Mouse (Mus musculus) midbrain, embryonic 12.5 days (tissue): ENCODE measurements around the gene Rgs7bp. TPM values are rescaled to one million over a fixed set of nuclear protein-coding genes. Genes with fewer than 3 reads are reported as not detected.
A peak's percentile ranks its signal among the peaks of the same experiment; 100 is the strongest.
"Not testable (repeated sequence)": the region's sequence is repeated elsewhere in the genome, so short reads cannot be mapped to it uniquely, and the experiment has no call there.

Source experiments
- ATAC-seq: fragments of 200-750 bp; cut with Nextera tagmentation; 2 replicates; pipeline ENCODE4 v1.8.0; 2017; ENCODE audit warnings: low read depth, moderate TSS enrichment, moderate library complexity; ENCODE audit not compliant: low FRiP score
- H3K27ac ChIP-seq: fragments of 300-500 bp; sonication (generic); replicated peaks from 2 replicates; pipeline ENCODE4 v1.5.1; 2016; ENCODE audit warnings: mild to moderate bottlenecking
- H3K27me3 ChIP-seq: fragments of 300-500 bp; sonication (generic); 2 replicates; pipeline ENCODE4 v1.6.1; 2016; ENCODE audit warnings: mild to moderate bottlenecking
- H3K36me3 ChIP-seq: fragments of 300-500 bp; sonication (generic); 2 replicates; pipeline ENCODE4 v1.6.1; 2016
- H3K4me1 ChIP-seq: fragments of 300-500 bp; sonication (generic); 2 replicates; pipeline ENCODE4 v1.6.1; 2016
- H3K4me2 ChIP-seq: fragments of 300-500 bp; sonication (generic); replicated peaks from 2 replicates; pipeline ENCODE4 v1.6.1; 2016; ENCODE audit warnings: mild to moderate bottlenecking, moderate library complexity
- H3K4me3 ChIP-seq: fragments of 300-500 bp; sonication (generic); 2 replicates; pipeline ENCODE4 v1.5.1; 2016; ENCODE audit warnings: mild to moderate bottlenecking
- H3K9ac ChIP-seq: fragments of 300-500 bp; sonication (generic); replicated peaks from 2 replicates; pipeline ENCODE4 v1.6.1; 2016; ENCODE audit warnings: mild to moderate bottlenecking, moderate library complexity
- H3K9me3 ChIP-seq: fragments of 300-500 bp; sonication (generic); 2 replicates; pipeline ENCODE4 v1.6.1; 2016; ENCODE audit warnings: mild to moderate bottlenecking
- WGBS: fragments of 180-500 bp; shearing (Covaris S2); methylation state at CpG from one replicate; pipeline ENCODE4 v1.1.7; 2016; 5-methylcytosine and 5-hydroxymethylcytosine counted together
- polyA plus RNA-seq: library from polyadenylated mRNA; unstranded; fragments of >200 nt; fragmentation: Nextera tagmentation; extraction: Ambion mirVana; gene quantifications from 2 replicates; pipeline ENCODE4 v1.2.1, GENCODE M21; 2016

The Rgs7bp gene
- polyA plus RNA-seq, 1 experiment from 2014 or later: 1.8 TPM

DNA sequence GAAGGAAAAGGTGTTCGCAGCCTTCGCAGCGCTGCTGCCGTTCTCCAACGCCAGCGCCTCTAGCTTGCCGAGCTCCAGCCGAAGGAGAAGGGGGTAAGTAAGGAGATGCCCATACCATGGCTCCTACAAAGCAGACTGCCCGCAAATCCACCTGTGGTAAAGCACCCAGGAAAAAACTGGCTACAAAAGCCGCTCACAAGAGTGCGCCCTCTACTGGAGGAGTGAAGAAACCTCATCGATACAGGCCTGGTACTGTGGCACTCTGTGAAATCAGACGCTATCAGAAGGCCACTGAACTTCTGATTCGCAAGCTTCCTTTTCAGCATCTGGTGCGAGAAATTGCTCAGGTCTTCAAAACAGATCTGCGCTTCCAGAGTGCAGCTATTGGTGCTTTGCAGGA lies 136.1 kb downstream of the Rgs7bp start:
- H3K27ac ChIP-seq: no peak overlapping the region
- no peak overlapping the region for H3K4me3 ChIP-seq
- 78% methylated on average over 16 of the region's 16 CpGs for WGBS
- H3K4me1 ChIP-seq: 0 out of 2 replicates have a peak, but pooled peaks cover 3% of the 10 kb centered on the region
- H3K27me3 ChIP-seq: no peaks in the 10 kb centered on the region
- ATAC-seq: no peak
- no peak overlapping the region for H3K9ac ChIP-seq
- no peaks in the 10 kb centered on the region; the same call in 1 of the 2 replicates for H3K9me3 ChIP-seq
- no peaks in the 10 kb centered on the region for H3K36me3 ChIP-seq
- H3K4me2 ChIP-seq: no peak overlapping the region

GRCm38 (mm10) chr13:104916771-104917170 lies 138.0 kb downstream of the Rgs7bp start:
- H3K27me3 ChIP-seq, H3K4me1 ChIP-seq, H3K4me3 ChIP-seq, H3K9me3 ChIP-seq, H3K27ac ChIP-seq, H3K4me2 ChIP-seq, H3K9ac ChIP-seq, ATAC-seq, H3K36me3 ChIP-seq: not testable (repeated sequence)
- WGBS: 68% methylated on average over 6 of the region's 6 CpGs

DNA sequence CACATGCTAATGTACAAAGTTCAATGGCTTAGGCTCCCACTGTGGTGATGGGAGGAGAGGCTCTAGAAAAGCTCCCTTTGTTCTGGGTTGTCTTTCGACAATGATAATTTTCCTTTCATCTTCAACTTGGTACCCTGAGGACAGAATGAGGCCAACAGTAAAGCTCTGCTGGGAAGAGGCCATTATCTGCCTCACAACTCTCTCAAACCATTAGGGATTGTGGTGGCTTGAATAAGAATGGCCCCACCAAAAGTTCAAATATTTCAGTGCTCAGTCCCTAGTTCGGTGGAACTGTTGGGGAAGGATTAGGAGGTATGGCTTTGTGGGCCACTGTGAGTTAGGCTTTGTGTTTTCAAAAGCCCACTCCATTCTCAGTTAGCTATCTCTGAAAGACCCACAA lies 138.6 kb downstream of the Rgs7bp start:
- 85% methylated on average over 2 of the region's 2 CpGs for WGBS
- peak; percentile 27; the same call in 1 of the 2 replicates for ATAC-seq
- peak overlapping the region; percentile 8; the same call in 1 of the 2 replicates for H3K27ac ChIP-seq

DNA sequence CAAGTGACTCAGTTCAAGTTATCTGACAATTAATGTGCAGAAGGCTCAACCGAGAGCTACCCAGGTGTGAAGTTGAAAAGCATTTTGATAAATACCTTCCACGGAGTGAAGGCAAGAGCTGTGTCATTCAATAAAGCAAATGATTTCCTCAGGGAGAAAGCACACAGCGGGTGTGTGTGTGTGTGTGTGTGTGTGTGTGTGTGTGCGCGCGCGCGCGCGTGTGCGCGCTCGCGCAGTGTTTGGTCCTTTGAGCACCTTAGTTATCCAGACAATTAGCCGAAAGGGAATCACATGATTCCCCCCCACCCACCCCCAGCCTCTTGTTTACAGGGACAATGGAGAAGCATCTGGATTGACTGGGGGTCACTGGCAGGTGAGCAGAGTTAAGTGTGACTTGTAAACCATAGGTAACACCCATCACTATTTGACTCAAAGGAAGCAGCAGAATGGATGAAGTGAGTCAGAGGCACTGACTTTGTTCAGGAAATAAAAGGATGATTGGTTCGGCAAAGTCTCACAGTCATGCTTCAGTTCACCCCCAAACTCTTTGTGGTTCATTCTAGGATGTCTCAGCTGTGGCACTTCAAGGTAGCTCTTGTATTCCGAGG lies 140.3 kb downstream of the Rgs7bp start:
- Histone ChIP-seq H3K27ac (0 out of 2 replicates have a peak overlapping the region, but pooled peaks have one; percentile 46), H3K36me3 (no peaks in the 10 kb centered on the region), H3K9ac (no peak overlapping the region), H3K4me1 (0 out of 2 replicates have a peak, but pooled peaks cover 7% of the 10 kb centered on the region), H3K27me3 (no peaks in the 10 kb centered on the region), H3K4me2 (no peak overlapping the region), H3K9me3 (no peaks in the 10 kb centered on the region; the same call in 1 of the 2 replicates), H3K4me3 (no peak overlapping the region)
- 84% methylated on average over 17 of the region's 17 CpGs for WGBS
- peak; percentile 59 for ATAC-seq

More for the DNA sequence above, 138.6 kb downstream of the Rgs7bp start:
- Histone ChIP-seq H3K27me3 (no peaks in the 10 kb centered on the region), H3K4me2 (no peak overlapping the region), H3K4me1 (0 out of 2 replicates have a peak, but pooled peaks cover 7% of the 10 kb centered on the region), H3K9ac (no peak overlapping the region), H3K36me3 (no peaks in the 10 kb centered on the region), H3K9me3 (no peaks in the 10 kb centered on the region; the same call in 1 of the 2 replicates), H3K4me3 (no peak overlapping the region)

DNA sequence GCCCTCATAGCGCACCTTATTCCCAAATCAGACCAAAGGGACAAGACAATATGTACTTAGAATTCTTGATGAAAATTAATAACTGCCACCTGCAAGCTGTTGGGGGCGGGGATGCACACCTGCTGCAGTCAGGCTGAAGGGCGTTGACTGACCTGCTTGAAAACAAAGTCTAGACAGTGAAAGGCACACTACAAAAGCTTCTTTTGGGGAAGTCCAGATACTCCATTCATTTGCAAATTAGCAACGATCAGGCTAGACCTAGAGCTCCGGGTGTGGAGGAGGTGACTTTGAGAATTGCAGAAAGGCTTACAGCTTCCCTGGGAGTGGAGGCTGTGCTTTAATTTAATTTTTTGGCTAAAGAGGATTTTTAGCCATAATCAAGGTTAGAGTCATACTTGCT lies 143.1 kb downstream of the Rgs7bp start:
- H3K9ac ChIP-seq, H3K9me3 ChIP-seq, H3K4me1 ChIP-seq, H3K27ac ChIP-seq, H3K4me3 ChIP-seq, ATAC-seq, H3K36me3 ChIP-seq, H3K27me3 ChIP-seq, H3K4me2 ChIP-seq: not testable (repeated sequence)
- 50% methylated on average over 5 of the region's 5 CpGs for WGBS

- not testable (repeated sequence) for H3K4me1 ChIP-seq, H3K4me2 ChIP-seq, H3K9ac ChIP-seq, H3K27ac ChIP-seq, ATAC-seq, H3K27me3 ChIP-seq, H3K9me3 ChIP-seq, H3K4me3 ChIP-seq, H3K36me3 ChIP-seq
- WGBS: 97% methylated on average over 1 of the region's 1 CpGs
These were observed 143.7 kb downstream of the Rgs7bp start for GRCm38 (mm10) chr13:104911006-104911405.

DNA sequence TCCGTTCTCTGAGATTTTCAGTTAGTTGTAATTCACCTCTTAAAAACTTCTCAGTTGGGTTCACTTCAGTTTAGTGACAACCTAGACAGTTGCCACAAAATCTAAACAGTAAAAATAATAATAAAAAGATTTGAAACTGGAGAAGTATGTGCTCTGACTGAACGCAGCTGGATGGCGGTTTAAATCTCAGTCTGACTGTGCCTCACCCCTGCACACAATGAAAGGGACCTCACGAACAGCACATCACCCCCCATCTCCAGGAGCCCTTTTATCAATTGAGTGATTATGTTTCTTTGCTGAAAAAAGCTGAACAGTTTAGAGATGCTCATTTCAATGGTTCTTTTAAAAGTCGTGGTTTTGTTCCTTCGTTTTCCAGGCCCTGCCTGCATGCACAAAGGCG lies 146.0 kb downstream of the Rgs7bp start:
- 40% methylated on average over 7 of the region's 7 CpGs for WGBS
- no peaks in the 10 kb centered on the region for H3K9me3 ChIP-seq
- H3K36me3 ChIP-seq: no peaks in the 10 kb centered on the region
- no peak overlapping the region for H3K4me2 ChIP-seq
- no peaks in the 10 kb centered on the region for H3K27me3 ChIP-seq
- H3K9ac ChIP-seq: no peak overlapping the region
- H3K27ac ChIP-seq: no peak overlapping the region
- 0 out of 2 replicates have a peak, but pooled peaks cover 4% of the 10 kb centered on the region for H3K4me1 ChIP-seq
- no peak overlapping the region for H3K4me3 ChIP-seq
- no peak for ATAC-seq

Other genes starting within 250 kb of the Rgs7bp start
- gene Cwc27, start 237.8 kb downstream of the Rgs7bp start, polyA plus RNA-seq: 30.6 and 33.4 TPM in 2 replicates
- 0.50 and 0.65 TPM in 2 replicates for gene Shisal2b, start 191.0 kb downstream of the Rgs7bp start, polyA plus RNA-seq
- not detected in 2 replicates for gene 4933425L06Rik, start 27.2 kb upstream of the Rgs7bp start, polyA plus RNA-seq
- gene Rnf180, start 239.9 kb upstream of the Rgs7bp start, polyA plus RNA-seq: 13.6 and 14.1 TPM in 2 replicates